8 mouse cellular contexts compared by ENCODE assay signal in genomic region chr12:86918983-86919722, GRCm38 (mm10). TPM values are rescaled to one million over a fixed set of nuclear protein-coding genes. Genes with fewer than 3 reads are reported as not detected.
DNase-seq lines count a peak whose midpoint lies in the region; ATAC-seq lines count a peak whose summit lies in the region.

No protein-coding gene starts in this region.

- WGBS in embryonic facial prominence, embryonic 12.5 days = 77% methylated on average over 17 of the region's 17 CpGs
- 73% methylated on average over 17 of the region's 17 CpGs for WGBS in neural tube, embryonic 12.5 days

- 0 out of 2 replicates have a peak, but pooled peaks cover 1% of the 10 kb centered on the region for H3K27me3 ChIP-seq in embryonic facial prominence, embryonic 12.5 days
- peaks cover 35% of the 10 kb centered on the region for H3K27me3 ChIP-seq in neural tube, embryonic 12.5 days (replicated peaks)

- peaks cover 17% of the 10 kb centered on the region for H3K4me1 ChIP-seq in embryonic facial prominence, embryonic 12.5 days
- peaks cover 15% of the 10 kb centered on the region; the same call in 1 of the 2 replicates for H3K4me1 ChIP-seq in neural tube, embryonic 12.5 days

- H3K36me3 ChIP-seq in embryonic facial prominence, embryonic 12.5 days = no peaks in the 10 kb centered on the region
- no peaks in the 10 kb centered on the region for H3K36me3 ChIP-seq in neural tube, embryonic 12.5 days

- no peaks in the 10 kb centered on the region for H3K9me3 ChIP-seq in embryonic facial prominence, embryonic 12.5 days
- H3K9me3 ChIP-seq in neural tube, embryonic 12.5 days = no peaks in the 10 kb centered on the region

- ATAC-seq in embryonic facial prominence, embryonic 12.5 days (ENCODE audit: insufficient number of reproducible peaks, insufficient read depth, low FRiP score, low TSS enrichment) = no peak
- ATAC-seq in neural tube, embryonic 12.5 days (ENCODE audit: low FRiP score, low read depth) = no peak

- no peak overlapping the region for H3K4me3 ChIP-seq in embryonic facial prominence, embryonic 12.5 days
- H3K4me3 ChIP-seq in neural tube, embryonic 12.5 days = no peak overlapping the region

- H3K9ac ChIP-seq in embryonic facial prominence, embryonic 12.5 days = no peak overlapping the region
- no peak overlapping the region for H3K9ac ChIP-seq in neural tube, embryonic 12.5 days

- H3K27ac ChIP-seq in embryonic facial prominence, embryonic 12.5 days = 0 out of 2 replicates have a peak overlapping the region, but pooled peaks have one; percentile 57
- H3K27ac ChIP-seq in neural tube, embryonic 12.5 days = peak overlapping the region; percentile 65

- no peak overlapping the region for H3K4me2 ChIP-seq in embryonic facial prominence, embryonic 12.5 days (replicated peaks)
- no peak overlapping the region for H3K4me2 ChIP-seq in neural tube, embryonic 12.5 days (replicated peaks)

- peak; percentile 38 for DNase-seq in kidney, adult 11 months
- DNase-seq in kidney, adult 9 months = no peak
- DNase-seq in kidney, postnatal 14 days = peak; percentile 37
- no peak for DNase-seq in gastrocnemius, postnatal 10 days
- no peak for DNase-seq in cerebellum, adult 11 months
- no peak for DNase-seq in gastrocnemius, postnatal 36 days

- intact Hi-C loops in gastrocnemius, postnatal 36 days (cut with DNase I) = no loop called here

RNA-seq across cellular contexts. Expression of gene Cipc, which starts 27.7 kb away (rescaled TPM):
- 29.2 and 31.9 TPM in 2 replicates for polyA plus RNA-seq in embryonic facial prominence, embryonic 12.5 days (2016; fragmentation: Nextera tagmentation; extraction: Ambion mirVana)
- 41.5 and 43.0 TPM in 2 replicates for polyA plus RNA-seq in neural tube, embryonic 12.5 days (2016; fragmentation: Nextera tagmentation; extraction: Ambion mirVana)
- 10 to 100 TPM; 17.5 to 22.8 TPM for total RNA-seq in gastrocnemius, postnatal 10 days (2021)
- 10 to 100 TPM; 26.3 to 30.3 TPM for total RNA-seq in gastrocnemius, postnatal 36 days (2021)

RNA-seq across cellular contexts. Expression of gene Irf2bpl, which starts 34.6 kb away (rescaled TPM):
- polyA plus RNA-seq in embryonic facial prominence, embryonic 12.5 days (2016; fragmentation: Nextera tagmentation; extraction: Ambion mirVana) = 53.9 and 59.2 TPM in 2 replicates
- 57.2 and 61.9 TPM in 2 replicates for polyA plus RNA-seq in neural tube, embryonic 12.5 days (2016; fragmentation: Nextera tagmentation; extraction: Ambion mirVana)
- total RNA-seq in gastrocnemius, postnatal 10 days (2021) = 10 to 100 TPM; 42.9 to 46.7 TPM
- 10 to 100 TPM; 18.6 to 23.7 TPM for total RNA-seq in gastrocnemius, postnatal 36 days (2021)

Comparison
In these comparisons a context has a peak if more than half of its experiments do, and no peak if none do; other contexts are left out.
1. DNase-seq: peak in kidney, adult 11 months (single experiment) and kidney, postnatal 14 days (single experiment); none in kidney, adult 9 months (single experiment), gastrocnemius, postnatal 10 days (single experiment), cerebellum, adult 11 months (single experiment) and gastrocnemius, postnatal 36 days (0 of 2).